Mouse (Mus musculus) CH12.LX (cell line): Measurements from ENCODE around the gene Krtap28-13. TPM values are rescaled to one million over a fixed set of nuclear protein-coding genes. Genes with fewer than 3 reads are reported as not detected.
A peak's percentile ranks its signal among the peaks of the same experiment; 100 is the strongest.

Source experiments
- DNase-seq: peaks from one replicate; pipeline ENCODE4 v3.0.0-alpha.2; 2013; ENCODE audit errors: extremely low read depth
- H3K27ac ChIP-seq: 2 replicates; pipeline ENCODE4 v1.5.1; 2012; ENCODE audit warnings: low read depth, mild to moderate bottlenecking, control low read depth, moderate library complexity; ENCODE audit not compliant: insufficient read depth
- H3K27me3 ChIP-seq: replicated peaks from 2 replicates; pipeline ENCODE3; 2012; ENCODE audit warnings: inconsistent platforms
- H3K36me3 ChIP-seq, 2 experiments: replicated peaks in 1 of 2; 2 replicates each; pipeline versions ENCODE3 to v1.6.1; 2012; ENCODE audit warnings: inconsistent platforms in 1 of 2, low read length in 1 of 2, mild to moderate bottlenecking in 1 of 2, mixed read lengths in 1 of 2, moderate library complexity in 1 of 2; ENCODE audit not compliant: control insufficient read depth in 1 of 2, insufficient read depth in 1 of 2
- H3K4me1 ChIP-seq, 2 experiments: 2 replicates each; pipeline ENCODE4 v1.6.1; 2012; ENCODE audit warnings: inconsistent platforms in 1 of 2, moderate library complexity in 1 of 2; ENCODE audit not compliant: insufficient read depth in 2 of 2, control insufficient read depth in 1 of 2
- H3K4me2 ChIP-seq: 2 replicates; pipeline ENCODE4 v1.6.1; 2012; ENCODE audit warnings: low read depth, mild to moderate bottlenecking, control low read depth; ENCODE audit not compliant: poor library complexity, insufficient read depth, severe bottlenecking
- H3K4me3 ChIP-seq, 3 experiments: fragments of 150-350 bp in 1 of 3; sonication (generic) in 1 of 3; replicated peaks in 1 of 3; 2 replicates each; pipeline versions ENCODE3 to v1.5.1; 2011 to 2012; ENCODE audit warnings: low read depth in 2 of 3, low read length in 2 of 3, mild to moderate bottlenecking in 2 of 3, moderate library complexity in 2 of 3, control low read depth in 1 of 3, improper control_type of control experiment in 1 of 3, inconsistent platforms in 1 of 3, mixed read lengths in 1 of 3; ENCODE audit not compliant: poor library complexity in 1 of 3
- H3K79me2 ChIP-seq: replicated peaks from 2 replicates; pipeline ENCODE4 v1.6.1; 2012; ENCODE audit warnings: mild to moderate bottlenecking, moderate library complexity; ENCODE audit not compliant: control insufficient read depth, poor library complexity, insufficient read depth, severe bottlenecking; ENCODE audit errors: extremely low read depth
- H3K9ac ChIP-seq: 2 replicates; pipeline ENCODE4 v1.6.1; 2012; ENCODE audit warnings: low read depth, mild to moderate bottlenecking, control low read depth, moderate library complexity; ENCODE audit not compliant: insufficient read depth
- H3K9me3 ChIP-seq: replicated peaks from 2 replicates; pipeline ENCODE3; 2012; ENCODE audit warnings: low read length, inconsistent platforms, mixed read lengths
- CTCF ChIP-seq, 2 experiments: IDR thresholded peaks in 1 of 2; conservative IDR thresholded peaks in 1 of 2; 2 replicates each; pipeline ENCODE4 v1.5.1; 2011 to 2012; ENCODE audit warnings: low read depth in 2 of 2, low read length in 2 of 2, improper control_type of control experiment in 1 of 2, inconsistent platforms in 1 of 2, mild to moderate bottlenecking in 1 of 2, moderate library complexity in 1 of 2
- E2F4 ChIP-seq: IDR thresholded peaks from 2 replicates; pipeline ENCODE4 v1.6.1; 2011; ENCODE audit warnings: low read depth, low read length, improper control_type of control experiment; ENCODE audit not compliant: insufficient replicate concordance
- ELF1 ChIP-seq: IDR thresholded peaks from 2 replicates; pipeline ENCODE4 v1.6.1; 2014; ENCODE audit warnings: low read depth, mild to moderate bottlenecking, inconsistent platforms, low read length, improper control_type of control experiment
- EP300 ChIP-seq: IDR thresholded peaks from 2 replicates; pipeline ENCODE4 v1.6.1; 2011; ENCODE audit warnings: low read length, improper control_type of control experiment
- ETS1 ChIP-seq: conservative IDR thresholded peaks from 2 replicates; pipeline ENCODE4 v1.6.1; 2012; ENCODE audit warnings: low read depth, mild to moderate bottlenecking, inconsistent platforms, low read length, improper control_type of control experiment, moderate library complexity
- GABPA ChIP-seq: IDR thresholded peaks from 2 replicates; pipeline ENCODE4 v1.6.1; 2012; ENCODE audit warnings: low read depth, low read length, improper control_type of control experiment, inconsistent platforms; ENCODE audit not compliant: insufficient replicate concordance
- IRF4 ChIP-seq: IDR thresholded peaks from 2 replicates; pipeline ENCODE4 v1.6.1; 2014; ENCODE audit warnings: low read depth, mild to moderate bottlenecking, inconsistent platforms, low read length, improper control_type of control experiment
- JUND ChIP-seq: conservative IDR thresholded peaks from 2 replicates; pipeline ENCODE4 v1.6.1; 2011; ENCODE audit warnings: low read depth, low read length, improper control_type of control experiment
- MAX ChIP-seq: IDR thresholded peaks from 2 replicates; pipeline ENCODE4 v1.6.1; 2011; ENCODE audit warnings: low read length, improper control_type of control experiment
- MAZ ChIP-seq: IDR thresholded peaks from 2 replicates; pipeline ENCODE4 v1.6.1; 2012; ENCODE audit warnings: low read depth, mild to moderate bottlenecking, inconsistent platforms, low read length, improper control_type of control experiment, moderate library complexity
- MXI1 ChIP-seq: IDR thresholded peaks from 2 replicates; pipeline ENCODE4 v1.6.1; 2011; ENCODE audit warnings: mild to moderate bottlenecking, low read depth, low read length, improper control_type of control experiment
- NELFE ChIP-seq: IDR thresholded peaks from 2 replicates; pipeline ENCODE4 v1.6.1; 2011; ENCODE audit warnings: low read depth, low read length, improper control_type of control experiment
- POLR2A ChIP-seq: IDR thresholded peaks from 2 replicates; pipeline ENCODE4 v1.6.1; 2011; ENCODE audit warnings: low read depth, mild to moderate bottlenecking, improper control_type of control experiment, low read length
- RAD21 ChIP-seq: IDR thresholded peaks from 2 replicates; pipeline ENCODE4 v1.6.1; 2011; ENCODE audit warnings: low read depth, mild to moderate bottlenecking, low read length, improper control_type of control experiment, moderate library complexity
- SMC3 ChIP-seq: IDR thresholded peaks from 2 replicates; pipeline ENCODE4 v1.6.1; 2011; ENCODE audit warnings: low read depth, low read length, improper control_type of control experiment
- UBTF ChIP-seq: IDR thresholded peaks from 2 replicates; pipeline ENCODE4 v1.6.1; 2012; ENCODE audit warnings: low read depth, mild to moderate bottlenecking, inconsistent platforms, low read length, improper control_type of control experiment, moderate library complexity
- USF2 ChIP-seq: conservative IDR thresholded peaks from 2 replicates; pipeline ENCODE4 v1.6.1; 2011; ENCODE audit warnings: low read depth, low read length, improper control_type of control experiment
- ZC3H11A ChIP-seq: IDR thresholded peaks from 2 replicates; pipeline ENCODE4 v1.6.1; 2012; ENCODE audit warnings: low read depth, mild to moderate bottlenecking, inconsistent platforms, low read length, improper control_type of control experiment
- ZMIZ1 ChIP-seq: IDR thresholded peaks from 2 replicates; pipeline ENCODE4 v1.6.1; 2012; ENCODE audit warnings: low read depth, mild to moderate bottlenecking, inconsistent platforms, low read length, improper control_type of control experiment
- ZNF384 ChIP-seq: IDR thresholded peaks from 2 replicates; pipeline ENCODE4 v1.6.1; 2012; ENCODE audit warnings: low read depth, low read length, improper control_type of control experiment, inconsistent platforms
- dilution Hi-C: fragments of 300-500 bp; cut with MboI; formaldehyde crosslinking; loops from 2 replicates; pipeline ENCODE4 v1.14.3; 2020; ENCODE audit warnings: low sequenced_read_pairs; ENCODE audit not compliant: extremely low pct_unique_long_range_greater_than_20kb, extremely low pct_ligation_motif_present
- in situ Hi-C: fragments of 300-500 bp; cut with MboI; formaldehyde crosslinking; loops from 3 replicates; pipeline ENCODE4 v1.14.3; 2019; ENCODE audit warnings: low sequenced_read_pairs, low pct_ligation_motif_present, low pct_unique_long_range_greater_than_20kb, mixed read lengths
- polyA plus RNA-seq: library from polyadenylated mRNA; unstranded; fragments of >175 nt; gene quantifications from 2 replicates; pipeline ENCODE4 v1.2.1, GENCODE M21; 2012; ENCODE audit warnings: low read depth; ENCODE audit not compliant: insufficient read length
- total RNA-seq, 2 experiments: library from RNA; depleted of rRNA; stranded (reverse); fragments of 300-350 nt in 1 of 2; fragments of >200 nt in 1 of 2; gene quantifications; 2 replicates each; pipeline ENCODE4 v1.2.3; 2012 to 2014

Krtap28-13 gene
- total and polyA plus RNA-seq, 3 experiments: not detected

DNA sequence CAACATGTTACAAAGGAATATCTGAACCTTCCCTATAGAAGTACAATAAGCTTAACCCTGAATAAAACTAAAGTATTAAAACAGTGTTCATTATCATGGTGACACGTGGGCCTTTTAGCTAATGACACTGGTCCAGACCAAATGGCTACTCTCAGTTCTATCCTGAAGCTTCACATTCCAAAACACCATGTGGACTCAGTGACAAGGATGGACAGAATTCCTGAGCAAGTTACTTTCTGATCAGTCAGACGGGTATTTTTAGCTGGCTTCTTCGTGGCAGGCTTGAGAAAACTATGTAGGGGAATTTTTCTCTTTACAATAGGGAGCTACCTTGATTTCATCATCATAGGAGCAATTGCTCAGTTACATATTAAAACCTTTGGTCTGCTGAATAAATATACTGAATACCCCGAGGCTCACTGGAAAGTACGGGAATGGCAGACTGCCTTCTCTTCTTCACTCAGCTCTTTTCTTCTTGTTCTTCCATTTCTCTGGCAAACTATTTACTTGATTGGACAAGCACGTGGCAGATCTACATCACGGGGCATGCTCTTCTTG, 38.9 kb downstream of the Krtap28-13 start:
- in situ Hi-C loops: no loop called here
- TF ChIP-seq RAD21 (no peak), NELFE (no peak), USF2 (no peak), POLR2A (no peak), GABPA (no peak)
- TF ChIP-seq, all 38 proteins: peak for 0
- H3K27me3 ChIP-seq: no peaks in the 10 kb centered on the region
- H3K79me2 ChIP-seq: no peaks in the 10 kb centered on the region
- H3K4me3 ChIP-seq: no peak overlapping the region
- H3K9me3 ChIP-seq: no peaks in the 10 kb centered on the region
- H3K4me2 ChIP-seq: no peak overlapping the region
- no peak for DNase-seq
- dilution Hi-C loops: no loop called here
- H3K4me1 ChIP-seq: peaks cover 15 to 17% of the 10 kb centered on the region in 2 experiments
- no peak overlapping the region for H3K9ac ChIP-seq
- no peak overlapping the region for H3K27ac ChIP-seq
- H3K36me3 ChIP-seq: no peaks in the 10 kb centered on the region

DNA sequence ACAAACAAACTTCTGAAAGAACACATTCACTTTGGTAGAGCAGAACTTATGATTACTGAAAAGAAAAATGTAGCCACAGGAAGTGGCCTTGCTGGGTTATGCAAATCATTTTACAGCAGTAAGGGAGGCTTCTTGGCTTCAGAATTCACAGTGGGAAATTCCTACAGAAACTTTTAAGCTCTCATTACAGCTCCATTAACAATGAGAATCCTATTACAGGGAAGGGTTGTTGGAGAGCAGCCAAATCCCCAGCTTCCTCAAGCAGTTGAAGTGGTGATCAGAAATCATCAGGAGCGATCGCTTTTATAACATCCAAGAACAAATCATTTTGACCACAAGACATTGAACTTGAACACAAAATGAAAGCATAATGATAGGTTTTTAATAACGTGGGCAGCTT, 41.2 kb downstream of the Krtap28-13 start:
- TF ChIP-seq EP300 (peak; percentile 83), ZNF384 (no peak), MAX (no peak), ZC3H11A (no peak), IRF4 (peak; percentile 48; the same call in 1 of the 2 replicates), ELF1 (peak; percentile 47), CTCF (conservative IDR thresholded peaks at IDR 0.05 in 1 of 2, IDR thresholded peaks at IDR 0.05 in 1 of 2; ENCODE audit: low read depth in 2 of 2, low read length in 2 of 2) (no peak), GABPA (no peak), MXI1 (no peak), E2F4 (no peak), NELFE (no peak), ETS1 (no peak), ZMIZ1 (no peak), SMC3 (no peak), MAZ (no peak), UBTF (no peak), JUND (no peak), USF2 (no peak)
- TF ChIP-seq, all 38 proteins: peak for 3
- H3K4me2 ChIP-seq: peak overlapping the region; percentile 84
- in situ Hi-C loops: no loop called here

More for the DNA sequence above, 41.2 kb downstream of the Krtap28-13 start:
- H3K9ac ChIP-seq: no peak overlapping the region
- H3K36me3 ChIP-seq: no peaks in the 10 kb centered on the region
- no peaks in the 10 kb centered on the region for H3K27me3 ChIP-seq
- peak overlapping the region; percentile 31; the same call in 1 of the 2 replicates for H3K27ac ChIP-seq
- no peaks in the 10 kb centered on the region for H3K9me3 ChIP-seq
- no peak overlapping the region for H3K4me3 ChIP-seq
- peak; percentile 10 for DNase-seq
- dilution Hi-C loops: no loop called here
- peaks cover 15 to 17% of the 10 kb centered on the region in 2 experiments for H3K4me1 ChIP-seq
- no peaks in the 10 kb centered on the region for H3K79me2 ChIP-seq
